Mouse (Mus musculus): ENCODE data around the gene Nsf. TPM values are rescaled to one million over a fixed set of nuclear protein-coding genes. Genes with fewer than 3 reads are reported as not detected.
"Not testable (repeated sequence)": the region's sequence is repeated elsewhere in the genome, so short reads cannot be mapped to it uniquely, and the experiment has no call there.

Nsf gene
- polyA plus RNA-seq, 1 experiment from 2014 or later: 61.2 TPM

GRCm38 (mm10) chr11:103990049-103990557, 36.2 kb upstream of the Nsf start:
- H3K9ac ChIP-seq (ENCODE audit: low read length); H3K27me3 ChIP-seq (ENCODE audit: control insufficient read depth, insufficient read depth, low read length); H3K4me1 ChIP-seq (replicated peaks; ENCODE audit: control insufficient read depth, insufficient read depth, low read length); H3K36me3 ChIP-seq (ENCODE audit: control insufficient read depth, insufficient read depth, low read length); H3K4me2 ChIP-seq (ENCODE audit: low read depth, low read length, severe bottlenecking); H3K4me3 ChIP-seq (ENCODE audit: low read depth, low read length); H3K9me3 ChIP-seq (ENCODE audit: control insufficient read depth, low read length): not testable (repeated sequence)
- DNase-seq (ENCODE audit: low spot score): peak; percentile 60
- peak; percentile 81 for ATAC-seq (replicated peaks; ENCODE audit: low FRiP score)
- H3K27ac ChIP-seq (ENCODE audit: low read depth, low read length): peak overlapping the region; percentile 1; the same call in 1 of the 2 replicates
- WGBS: 6% methylated on average over 12 of the region's 12 CpGs

- Histone ChIP-seq H3K36me3 (ENCODE audit: control insufficient read depth, insufficient read depth, low read length) (peaks cover 2% of the 10 kb centered on the region; the same call in 1 of the 2 replicates), H3K27me3 (ENCODE audit: control insufficient read depth, insufficient read depth, low read length) (no peaks in the 10 kb centered on the region), H3K9ac (ENCODE audit: low read length) (no peak overlapping the region), H3K4me3 (ENCODE audit: low read depth, low read length) (no peak overlapping the region), H3K4me1 (replicated peaks; ENCODE audit: control insufficient read depth, insufficient read depth, low read length) (no peaks in the 10 kb centered on the region; the same call in 1 of the 2 replicates), H3K9me3 (ENCODE audit: control insufficient read depth, low read length) (no peaks in the 10 kb centered on the region), H3K27ac (ENCODE audit: low read depth, low read length) (no peak overlapping the region), H3K4me2 (ENCODE audit: low read depth, low read length, severe bottlenecking) (no peak overlapping the region)
- WGBS: 22% methylated on average over 8 of the region's 8 CpGs
- ATAC-seq (replicated peaks; ENCODE audit: low FRiP score): no peak; the same call in 1 of the 2 replicates
- DNase-seq (ENCODE audit: low spot score): peak; percentile 88
These were observed 33.6 kb upstream of the Nsf start for GRCm38 (mm10) chr11:103987423-103987822.

- H3K9me3 ChIP-seq (ENCODE audit: control insufficient read depth, low read length): no peaks in the 10 kb centered on the region
- WGBS: 64% methylated on average over 5 of the region's 5 CpGs
- H3K4me2 ChIP-seq (ENCODE audit: low read depth, low read length, severe bottlenecking): no peak overlapping the region
- no peak overlapping the region for H3K9ac ChIP-seq (ENCODE audit: low read length)
- no peak overlapping the region for H3K27ac ChIP-seq (ENCODE audit: low read depth, low read length)
- H3K27me3 ChIP-seq (ENCODE audit: control insufficient read depth, insufficient read depth, low read length): no peaks in the 10 kb centered on the region
- no peak overlapping the region for H3K4me3 ChIP-seq (ENCODE audit: low read depth, low read length)
- DNase-seq (ENCODE audit: low spot score): no peak
- H3K36me3 ChIP-seq (ENCODE audit: control insufficient read depth, insufficient read depth, low read length): peaks cover 2% of the 10 kb centered on the region; the same call in 1 of the 2 replicates
- ATAC-seq (replicated peaks; ENCODE audit: low FRiP score): no peak
- no peaks in the 10 kb centered on the region for H3K4me1 ChIP-seq (replicated peaks; ENCODE audit: control insufficient read depth, insufficient read depth, low read length)
These were observed 30.2 kb upstream of the Nsf start for GRCm38 (mm10) chr11:103984067-103984466.

GRCm38 (mm10) chr11:103981826-103982225, 28.0 kb upstream of the Nsf start:
- Histone ChIP-seq H3K4me2 (ENCODE audit: low read depth, low read length, severe bottlenecking) (no peak overlapping the region), H3K36me3 (ENCODE audit: control insufficient read depth, insufficient read depth, low read length) (peaks cover 2% of the 10 kb centered on the region; the same call in 1 of the 2 replicates), H3K27me3 (ENCODE audit: control insufficient read depth, insufficient read depth, low read length) (no peaks in the 10 kb centered on the region), H3K9ac (ENCODE audit: low read length) (no peak overlapping the region), H3K27ac (ENCODE audit: low read depth, low read length) (no peak overlapping the region), H3K4me3 (ENCODE audit: low read depth, low read length) (no peak overlapping the region), H3K9me3 (ENCODE audit: control insufficient read depth, low read length) (no peaks in the 10 kb centered on the region), H3K4me1 (replicated peaks; ENCODE audit: control insufficient read depth, insufficient read depth, low read length) (no peaks in the 10 kb centered on the region)
- WGBS: 87% methylated on average over 5 of the region's 5 CpGs
- DNase-seq (ENCODE audit: low spot score) (no peak), ATAC-seq (replicated peaks; ENCODE audit: low FRiP score) (no peak)

DNA sequence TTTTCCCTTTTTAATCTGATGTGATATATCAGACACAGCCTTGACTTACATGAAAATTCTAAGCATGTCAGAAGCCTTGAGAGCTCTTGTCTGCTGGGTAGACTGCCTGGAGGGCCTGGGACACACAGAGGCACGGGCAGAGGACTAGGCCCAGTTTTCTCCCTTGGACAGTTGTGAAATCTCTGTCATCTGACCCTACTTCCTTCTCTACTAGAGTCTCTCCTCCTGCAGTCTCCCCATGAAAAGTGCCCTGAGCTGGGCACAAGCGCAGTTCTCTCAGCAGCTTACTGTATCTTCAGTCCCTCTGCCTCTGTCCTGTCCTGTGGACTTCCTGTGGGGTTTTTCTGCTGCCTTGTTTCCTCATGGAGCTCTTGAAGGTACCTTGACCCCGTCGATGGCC, 25.5 kb upstream of the Nsf start:
- ATAC-seq (replicated peaks; ENCODE audit: low FRiP score): no peak
- no peak overlapping the region for H3K27ac ChIP-seq (ENCODE audit: low read depth, low read length)
- no peak overlapping the region for H3K4me3 ChIP-seq (ENCODE audit: low read depth, low read length)
- no peaks in the 10 kb centered on the region for H3K27me3 ChIP-seq (ENCODE audit: control insufficient read depth, insufficient read depth, low read length)
- H3K9me3 ChIP-seq (ENCODE audit: control insufficient read depth, low read length): no peaks in the 10 kb centered on the region
- WGBS: 88% methylated on average over 4 of the region's 4 CpGs
- DNase-seq (ENCODE audit: low spot score): no peak
- no peak overlapping the region for H3K4me2 ChIP-seq (ENCODE audit: low read depth, low read length, severe bottlenecking)
- H3K9ac ChIP-seq (ENCODE audit: low read length): no peak overlapping the region
- peaks cover 2% of the 10 kb centered on the region; the same call in 1 of the 2 replicates for H3K36me3 ChIP-seq (ENCODE audit: control insufficient read depth, insufficient read depth, low read length)
- no peaks in the 10 kb centered on the region for H3K4me1 ChIP-seq (replicated peaks; ENCODE audit: control insufficient read depth, insufficient read depth, low read length)

- no peaks in the 10 kb centered on the region for H3K9me3 ChIP-seq (ENCODE audit: control insufficient read depth, low read length)
- peaks cover 4% of the 10 kb centered on the region; the same call in 1 of the 2 replicates for H3K4me1 ChIP-seq (replicated peaks; ENCODE audit: control insufficient read depth, insufficient read depth, low read length)
- no peak overlapping the region for H3K9ac ChIP-seq (ENCODE audit: low read length)
- peaks cover 5% of the 10 kb centered on the region for H3K36me3 ChIP-seq (ENCODE audit: control insufficient read depth, insufficient read depth, low read length)
- DNase-seq (ENCODE audit: low spot score) (no peak), ATAC-seq (replicated peaks; ENCODE audit: low FRiP score) (no peak)
- H3K27me3 ChIP-seq (ENCODE audit: control insufficient read depth, insufficient read depth, low read length): no peaks in the 10 kb centered on the region
- no peak overlapping the region for H3K4me3 ChIP-seq (ENCODE audit: low read depth, low read length)
- H3K27ac ChIP-seq (ENCODE audit: low read depth, low read length): no peak overlapping the region
- H3K4me2 ChIP-seq (ENCODE audit: low read depth, low read length, severe bottlenecking): no peak overlapping the region
- WGBS: 94% methylated on average over 3 of the region's 3 CpGs
These were observed 17.0 kb upstream of the Nsf start for GRCm38 (mm10) chr11:103970876-103971275.

GRCm38 (mm10) chr11:103969278-103969677, 15.4 kb upstream of the Nsf start:
- no peak overlapping the region for H3K9ac ChIP-seq (ENCODE audit: low read length)
- H3K9me3 ChIP-seq (ENCODE audit: control insufficient read depth, low read length): no peaks in the 10 kb centered on the region
- H3K4me1 ChIP-seq (replicated peaks; ENCODE audit: control insufficient read depth, insufficient read depth, low read length): peaks cover 4% of the 10 kb centered on the region; the same call in 1 of the 2 replicates
- H3K27ac ChIP-seq (ENCODE audit: low read depth, low read length): no peak overlapping the region
- ATAC-seq (replicated peaks; ENCODE audit: low FRiP score) (no peak), DNase-seq (ENCODE audit: low spot score) (no peak)
- no peak overlapping the region for H3K4me2 ChIP-seq (ENCODE audit: low read depth, low read length, severe bottlenecking)
- H3K27me3 ChIP-seq (ENCODE audit: control insufficient read depth, insufficient read depth, low read length): no peaks in the 10 kb centered on the region
- peaks cover 5% of the 10 kb centered on the region for H3K36me3 ChIP-seq (ENCODE audit: control insufficient read depth, insufficient read depth, low read length)
- no peak overlapping the region for H3K4me3 ChIP-seq (ENCODE audit: low read depth, low read length)
- WGBS: 90% methylated on average over 5 of the region's 5 CpGs

GRCm38 (mm10) chr11:103967106-103967735, 13.4 kb upstream of the Nsf start:
- Histone ChIP-seq H3K27me3 (ENCODE audit: control insufficient read depth, insufficient read depth, low read length) (no peaks in the 10 kb centered on the region), H3K4me2 (ENCODE audit: low read depth, low read length, severe bottlenecking) (peak overlapping the region; percentile 85), H3K36me3 (ENCODE audit: control insufficient read depth, insufficient read depth, low read length) (no peaks in the 10 kb centered on the region; the same call in 1 of the 2 replicates), H3K27ac (ENCODE audit: low read depth, low read length) (peak overlapping the region; percentile 88), H3K9ac (ENCODE audit: low read length) (peak overlapping the region; percentile 84), H3K4me3 (ENCODE audit: low read depth, low read length) (peak overlapping the region; percentile 89), H3K9me3 (ENCODE audit: control insufficient read depth, low read length) (no peaks in the 10 kb centered on the region), H3K4me1 (replicated peaks; ENCODE audit: control insufficient read depth, insufficient read depth, low read length) (peaks cover 4% of the 10 kb centered on the region; the same call in 1 of the 2 replicates)
- WGBS: 2% methylated on average over 20 of the region's 20 CpGs
- no peak for DNase-seq (ENCODE audit: low spot score)
- no peak for ATAC-seq (replicated peaks; ENCODE audit: low FRiP score)

GRCm38 (mm10) chr11:103956866-103957265, 3.0 kb upstream of the Nsf start:
- Histone ChIP-seq H3K9ac (ENCODE audit: low read length) (no peak overlapping the region), H3K36me3 (ENCODE audit: control insufficient read depth, insufficient read depth, low read length) (no peaks in the 10 kb centered on the region), H3K27ac (ENCODE audit: low read depth, low read length) (no peak overlapping the region), H3K4me1 (replicated peaks; ENCODE audit: control insufficient read depth, insufficient read depth, low read length) (peaks cover 5% of the 10 kb centered on the region; the same call in 1 of the 2 replicates), H3K4me2 (ENCODE audit: low read depth, low read length, severe bottlenecking) (no peak overlapping the region), H3K4me3 (ENCODE audit: low read depth, low read length) (no peak overlapping the region), H3K27me3 (ENCODE audit: control insufficient read depth, insufficient read depth, low read length) (no peaks in the 10 kb centered on the region), H3K9me3 (ENCODE audit: control insufficient read depth, low read length) (no peaks in the 10 kb centered on the region)
- ATAC-seq (replicated peaks; ENCODE audit: low FRiP score) (no peak), DNase-seq (ENCODE audit: low spot score) (peak; percentile 10)
- 92% methylated on average over 4 of the region's 4 CpGs for WGBS

Measured in forebrain, embryonic 11.5 days (tissue).